In the genomic region with DNA sequence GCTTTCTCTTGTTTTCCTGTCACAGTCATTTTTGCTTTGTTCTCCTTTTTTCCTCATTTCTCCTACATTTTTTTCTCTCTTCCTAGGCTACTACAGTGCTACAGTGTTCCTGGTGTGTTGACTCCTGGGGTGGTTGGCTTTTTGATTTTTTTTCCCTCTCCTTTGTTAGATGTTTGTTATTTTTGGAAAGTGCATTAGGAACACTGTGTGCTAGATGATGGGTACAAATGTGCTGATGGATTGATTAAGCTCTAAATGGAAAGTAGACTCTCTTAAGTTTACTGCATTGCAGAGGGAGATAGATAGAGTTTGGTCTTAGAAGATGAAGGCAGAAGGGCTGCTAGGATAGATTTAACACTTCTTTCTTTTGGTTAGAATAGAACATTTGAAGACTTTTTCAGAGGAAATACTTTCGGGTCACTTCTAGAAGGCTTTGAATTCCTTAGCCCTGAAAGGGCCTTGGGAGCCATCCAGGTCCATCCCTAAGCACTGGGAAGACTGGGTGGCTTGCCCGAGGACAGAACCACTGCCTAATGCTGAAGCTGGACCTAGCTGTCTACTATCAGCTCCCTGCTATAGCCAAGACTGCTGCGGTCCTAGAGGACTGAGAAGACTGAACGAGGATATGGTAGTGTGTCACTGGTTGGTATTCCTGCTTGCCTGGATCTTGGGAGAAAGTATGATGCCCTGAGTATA, we compare ENCODE assay signal across 14 mouse cellular contexts. TPM values are rescaled to one million over a fixed set of nuclear protein-coding genes. Genes with fewer than 3 reads are reported as not detected.
DNase-seq lines count a peak whose midpoint lies in the region; ATAC-seq and TF ChIP-seq lines count a peak whose summit lies in the region.
"Had no signal": no experiment of that assay in that cellular context is flagged by ENCODE, and none has a peak within 500 bp of the region (broad histone marks: within the 10 kb centered on the region; RNA-seq: fewer than 3 reads in every experiment).

No protein-coding gene starts in this region.

- H3K9ac ChIP-seq in liver, adult 2 months (ENCODE audit: low read depth, low read length): no peak overlapping the region
- H3K9ac ChIP-seq in midbrain, embryonic 13.5 days (replicated peaks): no peak overlapping the region
- H3K9ac ChIP-seq: intestine, embryonic 15.5 days; limb, embryonic 13.5 days had no signal

- H3K9me3 ChIP-seq in midbrain, embryonic 13.5 days: no peaks in the 10 kb centered on the region
- H3K9me3 ChIP-seq: embryonic facial prominence, embryonic 10.5 days; intestine, embryonic 15.5 days; limb, embryonic 13.5 days had no signal

- H3K4me1 ChIP-seq in liver, adult 2 months (ENCODE audit: control insufficient read depth, insufficient read depth, low read length): peaks cover 39% of the 10 kb centered on the region
- peaks cover 26% of the 10 kb centered on the region for H3K4me1 ChIP-seq in embryonic fibroblast, embryonic 13.5 days (ENCODE audit: control insufficient read depth, insufficient read depth, low read length)
- H3K4me1 ChIP-seq in midbrain, embryonic 13.5 days (replicated peaks): peaks cover 23% of the 10 kb centered on the region

- ATAC-seq in midbrain, embryonic 13.5 days: no peak
- ATAC-seq: CD4-positive, CD25-positive, alpha-beta regulatory T cell, adult 4 months; forebrain, embryonic 16.5 days; intestine, embryonic 15.5 days had no signal

- H3K4me3 ChIP-seq in liver, adult 2 months (ENCODE audit: insufficient read depth, low read depth, low read length): no peak overlapping the region
- H3K4me3 ChIP-seq in embryonic fibroblast, embryonic 13.5 days (ENCODE audit: insufficient read depth, low read length): no peak overlapping the region
- no peak overlapping the region for H3K4me3 ChIP-seq in midbrain, embryonic 13.5 days (replicated peaks)
- H3K4me3 ChIP-seq: embryonic facial prominence, embryonic 10.5 days; intestine, embryonic 15.5 days; limb, embryonic 13.5 days had no signal

- 72% methylated on average over 4 of the region's 4 CpGs for WGBS in liver, adult 2 months
- 90% methylated on average over 4 of the region's 4 CpGs for WGBS in midbrain, embryonic 13.5 days

- no peak overlapping the region for H3K4me2 ChIP-seq in midbrain, embryonic 13.5 days (replicated peaks)
- H3K4me2 ChIP-seq: intestine, embryonic 15.5 days; limb, embryonic 13.5 days had no signal

- no peaks in the 10 kb centered on the region for H3K36me3 ChIP-seq in liver, adult 2 months (ENCODE audit: control insufficient read depth, insufficient read depth, low read length)
- no peaks in the 10 kb centered on the region for H3K36me3 ChIP-seq in midbrain, embryonic 13.5 days
- H3K36me3 ChIP-seq: embryonic facial prominence, embryonic 10.5 days; intestine, embryonic 15.5 days; limb, embryonic 13.5 days had no signal

- intact Hi-C loops in gastrocnemius, postnatal 36 days (cut with DNase I): no loop called here

- TF ChIP-seq POLR2A in liver, adult 2 months (IDR thresholded peaks at IDR 0.05; ENCODE audit: extremely low read depth, insufficient read depth, low read length): no peak
- no peak for TF ChIP-seq POLR2A in embryonic fibroblast, embryonic 13.5 days (IDR thresholded peaks at IDR 0.05; ENCODE audit: low read depth, low read length)

- peak; percentile 28 to 33 for DNase-seq in gastrocnemius, postnatal 36 days
- DNase-seq in gastrocnemius, adult 8-10 months (ENCODE audit: low spot score in 2 of 2): no peak
- peak; percentile 64 for DNase-seq in liver, adult 2 months (ENCODE audit: extremely low read depth, low read depth, low spot score)
- DNase-seq in liver: no peak
- DNase-seq in lung, postnatal 14 days: peak; percentile 54
- DNase-seq in thymus, postnatal 4 days: no peak
- DNase-seq: midbrain, embryonic 14.5 days had no signal

- peak overlapping the region; percentile 20 for H3K27ac ChIP-seq in liver, adult 2 months (replicated peaks; ENCODE audit: insufficient read depth, low read depth, low read length)
- peak overlapping the region; percentile 91 for H3K27ac ChIP-seq in embryonic fibroblast, embryonic 13.5 days (ENCODE audit: insufficient read depth, low read length)
- H3K27ac ChIP-seq in midbrain, embryonic 13.5 days: no peak overlapping the region
- H3K27ac ChIP-seq: embryonic facial prominence, embryonic 10.5 days; intestine, embryonic 15.5 days; limb, embryonic 13.5 days had no signal

- no peaks in the 10 kb centered on the region for H3K27me3 ChIP-seq in liver, adult 2 months (ENCODE audit: control insufficient read depth, insufficient read depth, low read length)
- no peaks in the 10 kb centered on the region for H3K27me3 ChIP-seq in midbrain, embryonic 13.5 days
- H3K27me3 ChIP-seq: intestine, embryonic 15.5 days; limb, embryonic 13.5 days had no signal

- no peak for TF ChIP-seq CTCF in liver, adult 2 months (IDR thresholded peaks at IDR 0.05; ENCODE audit: low read depth, low read length)
- TF ChIP-seq CTCF in embryonic fibroblast, embryonic 13.5 days (IDR thresholded peaks at IDR 0.05; ENCODE audit: borderline replicate concordance, insufficient read depth, low read length): no peak

- peaks cover 26% of the 10 kb centered on the region; the same call in 1 of the 2 replicates for H3K79me2 ChIP-seq in liver, adult 2 months (ENCODE audit: control insufficient read depth, insufficient read depth, low read length)

RNA-seq across cellular contexts. Expression of gene Susd6, which starts 31.1 kb away (rescaled TPM):
- total RNA-seq in gastrocnemius, postnatal 36 days (2021): 10 to 100 TPM; 29.6 to 30.3 TPM
- 10 to 100 TPM; 39.3 to 51.9 (median 44.3) TPM for total RNA-seq in gastrocnemius, adult 8-10 months (2022)
- total RNA-seq in liver, adult 2 months (2014; rRNA removed): 20.1 and 27.5 TPM in 2 replicates
- polyA plus RNA-seq in liver, adult 2 months (2012; rRNA removed): 21.8 and 22.3 TPM in 2 replicates
- polyA plus RNA-seq in embryonic fibroblast, embryonic 13.5 days (2011; ENCODE audit: insufficient read length, low read depth, missing spikeins): 73.7 and 75.3 TPM in 2 replicates
- 13.0 and 14.5 TPM in 2 replicates for polyA plus RNA-seq in midbrain, embryonic 13.5 days (2015; fragmentation: Nextera tagmentation; extraction: Ambion mirVana)

Comparison
In these comparisons a context has a peak if more than half of its experiments do, and no peak if none do; other contexts are left out.
1. DNase-seq: peak in gastrocnemius, postnatal 36 days (2 of 2), liver, adult 2 months (single experiment) and lung, postnatal 14 days (single experiment); none in gastrocnemius, adult 8-10 months (0 of 2), liver (single experiment) and thymus, postnatal 4 days (single experiment).